Mouse (Mus musculus): ENCODE measurements around the gene Cd300c2. TPM values are rescaled to one million over a fixed set of nuclear protein-coding genes. Genes with fewer than 3 reads are reported as not detected.

The Cd300c2 gene
- polyA plus RNA-seq, 2 experiments, result 2.4 to 4.1 TPM

- Histone ChIP-seq H3K4me2 (replicated peaks; ENCODE audit: low read depth, low read length, severe bottlenecking) (no peak overlapping the region), H3K27ac (replicated peaks; ENCODE audit: low read depth, low read length) (no peak overlapping the region), H3K36me3 (ENCODE audit: control insufficient read depth, insufficient read depth, low read length) (no peaks in the 10 kb centered on the region), H3K27me3 (ENCODE audit: control insufficient read depth, insufficient read depth, low read length) (no peaks in the 10 kb centered on the region), H3K9me3 (ENCODE audit: control insufficient read depth, low read length) (no peaks in the 10 kb centered on the region), H3K9ac (ENCODE audit: low read depth, low read length, severe bottlenecking) (no peak overlapping the region), H3K4me3 (replicated peaks; ENCODE audit: low read length) (no peak overlapping the region), H3K4me1 (ENCODE audit: control insufficient read depth, insufficient read depth, low read length) (no peaks in the 10 kb centered on the region)
- ATAC-seq (ENCODE audit: low FRiP score, low read depth), result no peak
- TF ChIP-seq POLR2A (IDR thresholded peaks at IDR 0.05; ENCODE audit: borderline replicate concordance, extremely low read depth, insufficient read depth, insufficient read length), result no peak
- DNase-seq (ENCODE audit: low spot score), result no peak
- WGBS, result 86% methylated on average over 5 of the region's 5 CpGs
Observed at GRCm38 (mm10) chr11:115004070-115004469, 2.4 kb upstream of the Cd300c2 start.

GRCm38 (mm10) chr11:114989793-114990192 lies 11.9 kb downstream of the Cd300c2 start, which contains the start of gene Cd300ld:
TSS of gene Cd300ld (minus strand) at chr11:114989922.
- no peaks in the 10 kb centered on the region for H3K4me1 ChIP-seq (ENCODE audit: control insufficient read depth, insufficient read depth, low read length)
- no peak within 1 kb of the TSS for H3K9ac ChIP-seq (ENCODE audit: low read depth, low read length, severe bottlenecking)
- H3K4me3 ChIP-seq (replicated peaks; ENCODE audit: low read length), result no peak within 1 kb of the TSS
- H3K27me3 ChIP-seq (ENCODE audit: control insufficient read depth, insufficient read depth, low read length), result no peaks in the 10 kb centered on the region
- no peak for TF ChIP-seq POLR2A (IDR thresholded peaks at IDR 0.05; ENCODE audit: borderline replicate concordance, extremely low read depth, insufficient read depth, insufficient read length)
- H3K9me3 ChIP-seq (ENCODE audit: control insufficient read depth, low read length), result no peaks in the 10 kb centered on the region
- H3K4me2 ChIP-seq (replicated peaks; ENCODE audit: low read depth, low read length, severe bottlenecking), result no peak within 1 kb of the TSS
- DNase-seq (ENCODE audit: low spot score) (no peak), ATAC-seq (ENCODE audit: low FRiP score, low read depth) (no peak)
- no peak within 1 kb of the TSS for H3K27ac ChIP-seq (replicated peaks; ENCODE audit: low read depth, low read length)
- 67% methylated on average over 4 of the region's 4 CpGs for WGBS
- no peaks in the 10 kb centered on the region for H3K36me3 ChIP-seq (ENCODE audit: control insufficient read depth, insufficient read depth, low read length)

DNA sequence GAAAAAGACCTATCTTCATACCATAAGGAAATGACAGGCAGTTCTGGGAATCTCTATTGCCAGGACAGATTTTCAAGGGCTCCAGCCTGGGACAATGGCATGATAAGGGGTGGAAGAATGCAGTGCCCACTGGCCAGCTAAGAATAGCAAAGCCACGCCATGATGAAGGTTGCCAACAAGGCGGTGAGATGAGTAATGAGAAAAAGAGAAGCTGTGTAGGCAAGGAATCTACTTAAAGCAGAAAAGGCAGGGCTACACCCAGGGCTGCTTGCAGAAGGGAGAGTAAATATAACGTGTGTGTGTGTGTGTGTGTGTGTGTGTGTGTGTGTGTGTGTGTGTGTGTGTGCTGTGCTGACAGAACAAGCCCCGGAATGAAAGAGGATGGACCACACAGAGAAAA lies 19.8 kb downstream of the Cd300c2 start:
- H3K36me3 ChIP-seq (ENCODE audit: control insufficient read depth, insufficient read depth, low read length), result no peaks in the 10 kb centered on the region
- no peak overlapping the region for H3K4me3 ChIP-seq (replicated peaks; ENCODE audit: low read length)
- H3K4me1 ChIP-seq (ENCODE audit: control insufficient read depth, insufficient read depth, low read length), result no peaks in the 10 kb centered on the region
- no peaks in the 10 kb centered on the region for H3K27me3 ChIP-seq (ENCODE audit: control insufficient read depth, insufficient read depth, low read length)
- H3K9me3 ChIP-seq (ENCODE audit: control insufficient read depth, low read length), result peaks cover 8% of the 10 kb centered on the region; the same call in 1 of the 2 replicates
- no peak for ATAC-seq (ENCODE audit: low FRiP score, low read depth)
- H3K4me2 ChIP-seq (replicated peaks; ENCODE audit: low read depth, low read length, severe bottlenecking), result no peak overlapping the region
- H3K27ac ChIP-seq (replicated peaks; ENCODE audit: low read depth, low read length), result no peak overlapping the region
- no peak overlapping the region for H3K9ac ChIP-seq (ENCODE audit: low read depth, low read length, severe bottlenecking)
- 68% methylated on average over 4 of the region's 4 CpGs for WGBS
- DNase-seq (ENCODE audit: low spot score), result no peak
- TF ChIP-seq POLR2A (IDR thresholded peaks at IDR 0.05; ENCODE audit: borderline replicate concordance, extremely low read depth, insufficient read depth, insufficient read length), result no peak

DNA sequence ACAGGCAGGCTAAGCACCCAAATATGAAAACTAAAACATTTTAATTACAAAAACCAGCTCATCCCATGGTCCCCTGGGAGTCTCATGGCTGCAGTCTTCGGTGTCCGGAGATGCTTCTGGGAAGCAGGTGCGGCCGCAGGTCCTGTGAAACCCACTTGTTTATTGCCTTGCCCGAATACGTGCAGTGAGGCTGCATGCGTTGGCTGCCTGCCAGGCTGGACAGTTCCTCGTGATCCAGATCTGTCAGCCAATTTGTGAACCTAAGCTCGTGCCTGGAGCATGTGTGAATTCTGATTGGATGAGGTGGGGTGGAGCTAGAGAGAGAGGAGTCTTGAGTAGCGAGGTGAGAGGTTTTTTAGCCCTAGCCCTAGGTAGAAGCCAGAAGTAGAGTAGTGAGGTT lies 29.0 kb downstream of the Cd300c2 start:
- ATAC-seq (ENCODE audit: low FRiP score, low read depth) (no peak), DNase-seq (ENCODE audit: low spot score) (no peak)
- Histone ChIP-seq H3K9me3 (ENCODE audit: control insufficient read depth, low read length) (peaks cover 3% of the 10 kb centered on the region; the same call in 1 of the 2 replicates), H3K4me3 (replicated peaks; ENCODE audit: low read length) (no peak overlapping the region), H3K4me1 (ENCODE audit: control insufficient read depth, insufficient read depth, low read length) (no peaks in the 10 kb centered on the region), H3K4me2 (replicated peaks; ENCODE audit: low read depth, low read length, severe bottlenecking) (no peak overlapping the region), H3K27me3 (ENCODE audit: control insufficient read depth, insufficient read depth, low read length) (no peaks in the 10 kb centered on the region), H3K27ac (replicated peaks; ENCODE audit: low read depth, low read length) (no peak overlapping the region), H3K36me3 (ENCODE audit: control insufficient read depth, insufficient read depth, low read length) (no peaks in the 10 kb centered on the region), H3K9ac (ENCODE audit: low read depth, low read length, severe bottlenecking) (no peak overlapping the region)
- WGBS, result 74% methylated on average over 10 of the region's 10 CpGs
- no peak for TF ChIP-seq POLR2A (IDR thresholded peaks at IDR 0.05; ENCODE audit: borderline replicate concordance, extremely low read depth, insufficient read depth, insufficient read length)

DNA sequence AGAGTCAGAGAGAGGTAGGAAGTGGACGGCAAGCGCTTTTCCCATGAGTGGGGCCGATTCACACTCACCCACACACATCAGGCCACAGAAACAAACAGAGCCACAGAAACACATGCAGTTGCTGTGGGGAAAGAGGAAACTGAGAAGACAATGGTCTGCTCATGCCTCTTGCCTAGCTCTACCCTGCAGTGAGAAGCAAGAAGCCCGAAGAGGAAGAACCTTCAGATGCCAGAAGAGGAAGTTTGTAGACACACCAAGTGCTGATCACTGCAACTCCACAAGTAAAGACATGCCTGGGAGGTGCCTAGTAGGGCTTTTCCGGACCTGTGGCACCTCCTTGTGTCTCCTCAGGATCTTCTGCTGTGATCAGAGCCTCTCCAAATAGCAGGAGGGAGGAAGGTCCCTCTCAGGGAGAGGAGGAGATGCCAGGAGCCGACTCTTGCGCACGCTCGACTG lies 32.9 kb downstream of the Cd300c2 start, which contains the start of gene Cd300c:
Gene Cd300c (minus strand): TSS at position 406 of the 456 bp plus-strand sequence.
- H3K4me3 ChIP-seq (replicated peaks; ENCODE audit: low read length), result no peak within 1 kb of the TSS
- no peaks in the 10 kb centered on the region for H3K9me3 ChIP-seq (ENCODE audit: control insufficient read depth, low read length)
- H3K27ac ChIP-seq (replicated peaks; ENCODE audit: low read depth, low read length), result no peak within 1 kb of the TSS
- H3K36me3 ChIP-seq (ENCODE audit: control insufficient read depth, insufficient read depth, low read length), result no peaks in the 10 kb centered on the region
- DNase-seq (ENCODE audit: low spot score) (no peak), ATAC-seq (ENCODE audit: low FRiP score, low read depth) (no peak)
- no peaks in the 10 kb centered on the region for H3K27me3 ChIP-seq (ENCODE audit: control insufficient read depth, insufficient read depth, low read length)
- no peak within 1 kb of the TSS for H3K4me2 ChIP-seq (replicated peaks; ENCODE audit: low read depth, low read length, severe bottlenecking)
- H3K4me1 ChIP-seq (ENCODE audit: control insufficient read depth, insufficient read depth, low read length), result no peaks in the 10 kb centered on the region
- H3K9ac ChIP-seq (ENCODE audit: low read depth, low read length, severe bottlenecking), result no peak within 1 kb of the TSS
- WGBS, result 83% methylated on average over 9 of the region's 9 CpGs
- no peak for TF ChIP-seq POLR2A (IDR thresholded peaks at IDR 0.05; ENCODE audit: borderline replicate concordance, extremely low read depth, insufficient read depth, insufficient read length)
